Mouse (Mus musculus) heart, postnatal 14 days (tissue): Measurements from ENCODE around the gene 1700030J22Rik. TPM values are rescaled to one million over a fixed set of nuclear protein-coding genes. Genes with fewer than 3 reads are reported as not detected.
A peak's percentile ranks its signal among the peaks of the same experiment; 100 is the strongest.

ENCODE experiments used
- DNase-seq, 2 experiments: peaks; one replicate each; pipeline ENCODE4 v3.0.0; 2021 to 2022
- intact Hi-C: fragments of 180-260 bp; cut with DNase I; formaldehyde crosslinking; loops from one replicate; pipeline ENCODE4 v1.15.1; 2025
- long read RNA-seq, 2 experiments: library from polyadenylated mRNA; stranded (forward); transcript quantifications; one replicate each; pipeline ENCODE4 v2.0.0; 2021
- total RNA-seq, 2 experiments: library from RNA; stranded (reverse); gene quantifications; 2 replicates each; pipeline ENCODE4 v1.2.3; 2021

The 1700030J22Rik gene
- under 1 TPM; 0.54 to 0.79 TPM for total RNA-seq
- long read RNA-seq, experiment 1, result 0 reads
- long read RNA-seq, experiment 2, result 0 reads

DNA sequence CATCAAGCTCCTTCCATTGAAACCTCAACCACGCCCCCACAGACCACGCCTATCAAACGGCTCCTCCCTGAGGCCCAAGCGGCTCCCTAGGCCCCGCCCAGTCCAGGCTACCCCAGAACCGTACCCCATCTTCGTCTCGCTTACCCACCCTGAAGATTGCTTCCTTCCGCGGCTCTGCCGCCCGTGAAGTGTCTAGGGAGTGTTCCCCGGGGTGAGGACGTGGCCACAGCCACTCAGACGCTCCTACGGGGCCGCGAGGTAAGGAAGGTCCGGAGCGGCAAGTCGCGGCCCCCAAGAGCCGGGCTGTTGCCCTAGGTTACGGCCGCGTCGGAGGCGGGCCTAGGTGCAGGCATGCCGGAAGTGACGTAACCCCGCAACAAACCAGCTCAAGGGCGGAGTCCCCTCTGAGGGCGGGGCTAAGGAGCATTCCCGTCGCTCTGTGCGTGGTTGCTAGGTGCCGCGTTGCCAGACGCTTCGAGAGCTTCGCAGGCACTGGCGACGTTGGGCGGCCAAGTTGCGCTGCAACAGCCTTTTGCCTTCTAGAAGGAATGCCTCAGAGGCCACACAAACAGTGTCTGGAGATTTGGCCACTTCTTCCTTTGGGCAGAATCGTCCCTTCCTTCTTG is at the start of gene 1700030J22Rik:
Gene 1700030J22Rik (minus strand): TSS at position 329 of the 626 bp plus-strand sequence.
- DNase-seq, result peak; percentile 98 to 99
- intact Hi-C loops, result no loop called here

GRCm38 (mm10) chr8:117027601-117028000 is 48.8 kb upstream of the 1700030J22Rik start:
- intact Hi-C loops, result no loop called here
- DNase-seq, result no peak

DNA sequence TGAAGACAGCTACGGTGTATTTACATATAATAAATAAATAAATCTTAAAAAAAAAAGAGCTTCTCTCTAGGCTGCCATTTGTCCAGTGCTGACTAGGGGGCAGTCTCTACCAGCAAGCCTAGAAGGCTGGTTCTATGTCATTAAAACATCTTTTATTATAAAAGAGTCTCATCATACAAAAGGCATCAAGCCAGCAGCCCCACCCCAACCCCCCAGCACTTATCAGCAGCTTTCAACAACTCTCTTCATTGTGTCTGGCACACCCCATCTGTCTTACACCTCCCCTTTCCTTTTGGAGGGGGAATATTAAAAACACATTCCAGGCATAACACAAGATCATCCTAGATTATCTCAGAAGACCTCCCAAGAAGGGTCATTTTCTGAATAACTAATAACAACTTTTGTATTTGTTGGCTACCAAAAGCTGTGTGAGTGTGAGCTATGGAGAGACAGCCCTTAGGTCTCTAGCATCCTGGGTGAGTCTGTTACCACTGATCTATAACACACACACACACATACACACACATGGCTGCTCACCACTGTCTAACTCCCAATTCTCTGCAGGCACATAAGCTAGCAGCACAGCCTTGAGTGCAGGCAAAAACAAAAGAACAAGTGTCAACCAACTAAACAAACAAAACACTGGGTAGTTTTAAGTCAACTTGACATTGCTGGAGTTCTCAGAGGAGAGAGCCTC is 43.7 kb upstream of the 1700030J22Rik start:
- intact Hi-C loops, result no loop called here

GRCm38 (mm10) chr8:117019323-117020275 is 40.8 kb upstream of the 1700030J22Rik start:
- DNase-seq, result no peak
- intact Hi-C loops, result no loop called here

More for the DNA sequence above, 43.7 kb upstream of the 1700030J22Rik start:
- peak in 1 of 2 experiments; percentile 17 for DNase-seq

GRCm38 (mm10) chr8:117017896-117018295 is 39.1 kb upstream of the 1700030J22Rik start:
- DNase-seq, result no peak
- intact Hi-C loops, result no loop called here

GRCm38 (mm10) chr8:117017006-117017405 is 38.2 kb upstream of the 1700030J22Rik start:
- intact Hi-C loops, result no loop called here
- no peak for DNase-seq

GRCm38 (mm10) chr8:117015670-117016069 is 36.9 kb upstream of the 1700030J22Rik start:
- intact Hi-C loops, result no loop called here

GRCm38 (mm10) chr8:117011366-117011765 is 32.6 kb upstream of the 1700030J22Rik start:
- no peak for DNase-seq
- intact Hi-C loops, result no loop called here

More at GRCm38 (mm10) chr8:117015670-117016069, 36.9 kb upstream of the 1700030J22Rik start:
- DNase-seq, result no peak

GRCm38 (mm10) chr8:116994016-116994716 is 15.4 kb upstream of the 1700030J22Rik start:
- intact Hi-C loops, result no loop called here
- DNase-seq, result no peak

- intact Hi-C loops, result no loop called here
- DNase-seq, result peak; percentile 98
Measured at GRCm38 (mm10) chr8:116993095-116993867, 14.5 kb upstream of the 1700030J22Rik start, which contains the start of gene Gcsh. Gene Gcsh, minus strand, starts transcription at chr8:116993537.

GRCm38 (mm10) chr8:116992176-116992971 is 13.6 kb upstream of the 1700030J22Rik start:
- peak in 1 of 2 experiments; percentile 8 for DNase-seq
- intact Hi-C loops, result no loop called here

DNA sequence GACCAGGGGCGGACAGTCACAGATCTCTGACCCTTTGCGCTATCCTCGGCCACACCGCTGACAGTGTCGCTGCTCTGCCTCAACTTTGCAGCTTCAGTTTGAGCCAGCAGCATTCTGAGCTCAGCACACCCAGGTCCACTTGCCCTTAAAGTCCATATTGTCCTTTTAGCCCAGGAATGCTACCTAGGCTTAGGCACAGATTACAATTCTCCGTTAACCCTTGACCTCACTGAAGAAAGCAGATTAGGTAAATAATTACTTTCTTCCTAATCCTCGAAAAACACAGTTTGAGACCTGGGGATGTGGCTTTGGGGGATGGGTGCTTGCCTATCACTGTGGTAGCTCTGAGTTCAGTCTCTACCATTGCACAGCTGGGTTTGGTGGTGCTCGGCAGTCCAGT is 12.5 kb upstream of the 1700030J22Rik start:
- DNase-seq, result no peak
- intact Hi-C loops, result no loop called here

GRCm38 (mm10) chr8:116989842-116990241 is 11.1 kb upstream of the 1700030J22Rik start:
- intact Hi-C loops, result no loop called here
- DNase-seq, result no peak

GRCm38 (mm10) chr8:116980117-116980516 is 1.4 kb upstream of the 1700030J22Rik start:
- DNase-seq, result peak; percentile 55 to 77
- intact Hi-C loops, result loop anchor here (1.0 to 5.0 kb wide), 2 partner anchors 37 to 113 kb away; partner anchors contain the start of gene Atmin

- intact Hi-C loops, result no loop called here
- no peak for DNase-seq
Measured at GRCm38 (mm10) chr8:116978052-116978451, 707 bp downstream of the 1700030J22Rik start.

DNA sequence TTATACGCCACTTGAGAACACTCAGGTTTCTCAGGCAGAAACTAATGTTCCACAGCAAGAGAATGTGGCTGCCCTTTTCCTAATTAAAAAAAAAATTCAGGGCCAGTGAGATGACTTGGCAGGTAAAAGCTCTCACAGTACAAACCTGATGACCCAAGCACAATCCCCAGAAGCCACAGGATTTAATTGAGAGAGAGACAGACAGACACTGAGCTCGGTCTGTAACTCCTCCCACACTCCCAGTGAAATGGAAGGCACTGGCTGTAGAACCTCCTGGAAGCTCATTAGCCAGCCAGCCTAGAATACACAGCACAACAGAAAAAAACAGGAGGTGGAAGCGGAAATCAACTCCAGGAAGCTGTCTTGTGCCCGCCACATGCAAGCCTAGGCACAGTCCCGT is 3.2 kb downstream of the 1700030J22Rik start:
- intact Hi-C loops, result no loop called here
- DNase-seq, result no peak

GRCm38 (mm10) chr8:116975066-116975465 is 3.7 kb downstream of the 1700030J22Rik start:
- intact Hi-C loops, result no loop called here
- DNase-seq, result no peak

GRCm38 (mm10) chr8:116969531-116969930 is 9.2 kb downstream of the 1700030J22Rik start:
- intact Hi-C loops, result no loop called here
- no peak for DNase-seq
